Mouse (Mus musculus): ENCODE results near the gene Pnmt. TPM values are rescaled to one million over a fixed set of nuclear protein-coding genes. Genes with fewer than 3 reads are reported as not detected.

The Pnmt gene
- total RNA-seq, 2 experiments from 2014 or later: not detected

DNA sequence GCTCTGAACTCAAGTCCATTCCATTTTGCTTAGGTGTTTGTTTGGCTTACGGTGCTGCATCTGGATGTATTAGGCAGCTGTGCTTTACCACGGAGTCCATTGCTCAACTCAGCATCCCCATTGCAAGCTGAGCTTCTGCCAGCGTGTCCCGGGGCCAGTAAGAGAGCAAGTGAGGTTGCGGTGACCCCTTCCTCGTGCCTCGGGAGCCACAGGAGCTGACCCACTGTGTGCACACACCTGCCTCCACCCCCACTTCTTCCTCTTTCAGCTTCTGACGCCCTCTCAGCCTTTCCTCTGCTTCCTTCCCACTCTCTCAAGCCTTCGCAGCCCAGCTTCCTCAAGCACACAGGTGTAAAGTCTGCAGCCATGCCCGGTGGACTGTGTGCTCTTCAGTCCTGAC lies 20.0 kb upstream of the Pnmt start:
- TF ChIP-seq CTCF (conservative IDR thresholded peaks at IDR 0.05): no peak
- Histone ChIP-seq H3K4me3 (no peak overlapping the region), H3K27ac (peak overlapping the region; percentile 57; the same call in 1 of the 2 replicates)
- DNase-seq (ENCODE audit: low spot score in 2 of 2): no peak

DNA sequence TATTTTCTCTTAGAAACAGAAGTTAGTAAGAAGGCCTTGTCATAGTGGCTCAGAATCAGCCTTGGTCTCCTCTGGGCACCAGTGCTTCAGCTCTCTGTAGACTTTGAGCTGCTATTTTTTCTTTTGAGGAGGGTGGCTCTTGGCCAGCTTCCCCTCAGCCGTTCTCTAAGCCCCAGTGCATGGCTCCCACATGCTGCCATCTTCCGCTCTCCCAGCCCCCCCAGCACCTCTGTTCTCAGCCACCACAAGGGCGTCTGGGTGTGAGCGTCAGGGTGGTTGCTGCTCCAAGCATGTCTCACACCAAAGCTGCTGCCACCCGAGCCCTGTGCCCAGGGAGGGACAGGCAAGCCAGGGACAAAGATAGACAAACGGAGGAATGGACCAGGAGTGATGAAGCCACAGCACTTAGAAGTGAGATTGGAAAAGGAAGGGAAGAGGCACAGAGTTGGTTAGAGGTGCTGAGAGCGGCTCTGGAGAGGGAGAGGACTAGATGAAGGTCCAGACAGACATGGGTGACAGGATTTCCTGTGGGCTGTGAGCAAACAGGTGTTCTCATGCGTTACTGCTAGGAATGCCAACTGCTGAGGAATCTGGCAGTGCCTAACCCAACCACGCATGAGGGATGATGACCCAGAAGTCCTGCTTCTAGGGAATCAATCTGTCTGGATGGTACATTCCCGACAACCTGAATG lies 18.9 kb upstream of the Pnmt start:
- no peak overlapping the region for H3K4me3 ChIP-seq
- TF ChIP-seq CTCF (conservative IDR thresholded peaks at IDR 0.05): no peak
- H3K27ac ChIP-seq: peak overlapping the region; percentile 57; the same call in 1 of the 2 replicates
- no peak for DNase-seq (ENCODE audit: low spot score in 2 of 2)

DNA sequence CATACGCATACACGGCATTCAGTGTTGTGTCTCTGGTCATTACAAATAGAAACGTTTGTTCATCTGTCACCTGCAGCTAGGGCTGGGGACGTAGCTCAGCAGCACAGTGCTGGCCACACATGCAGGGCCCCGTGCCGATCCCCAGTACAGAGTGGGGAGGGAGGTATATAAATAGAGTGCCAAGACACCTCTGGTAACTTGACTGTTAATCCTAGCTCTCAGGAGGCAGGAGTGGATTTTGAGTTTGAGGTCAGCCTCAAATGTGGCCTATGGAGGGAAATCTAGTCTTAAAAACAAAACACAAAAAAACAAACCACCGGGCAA lies 18.4 kb upstream of the Pnmt start:
- no peak for TF ChIP-seq CTCF (conservative IDR thresholded peaks at IDR 0.05)
- DNase-seq (ENCODE audit: low spot score in 2 of 2): no peak
- peak overlapping the region; percentile 57; the same call in 1 of the 2 replicates for H3K27ac ChIP-seq
- no peak overlapping the region for H3K4me3 ChIP-seq

DNA sequence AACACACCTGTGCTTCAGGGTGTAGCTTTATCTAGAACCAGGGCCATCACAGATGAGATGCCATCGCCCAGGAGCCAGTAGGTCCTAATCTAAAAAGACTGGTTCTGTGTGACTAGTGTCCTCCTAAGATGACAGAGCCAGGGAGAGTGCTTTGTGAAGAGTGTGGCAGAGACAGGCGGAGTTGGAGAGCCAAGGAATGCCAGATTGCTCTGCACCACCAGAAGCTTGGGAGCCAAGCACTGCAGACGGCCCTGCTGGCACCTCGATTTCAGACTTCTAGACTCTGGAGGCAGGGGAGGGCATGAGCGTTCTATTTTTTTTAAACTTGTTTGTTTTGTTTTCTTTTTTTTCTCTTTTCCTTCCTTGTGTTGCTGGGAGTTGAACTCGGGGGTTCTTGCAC lies 16.9 kb upstream of the Pnmt start:
- no peak for TF ChIP-seq CTCF (conservative IDR thresholded peaks at IDR 0.05)
- Histone ChIP-seq H3K27ac (peak overlapping the region; percentile 61; the same call in 1 of the 2 replicates), H3K4me3 (no peak overlapping the region)
- peak; percentile 35 to 66 for DNase-seq (ENCODE audit: low spot score in 2 of 2)

DNA sequence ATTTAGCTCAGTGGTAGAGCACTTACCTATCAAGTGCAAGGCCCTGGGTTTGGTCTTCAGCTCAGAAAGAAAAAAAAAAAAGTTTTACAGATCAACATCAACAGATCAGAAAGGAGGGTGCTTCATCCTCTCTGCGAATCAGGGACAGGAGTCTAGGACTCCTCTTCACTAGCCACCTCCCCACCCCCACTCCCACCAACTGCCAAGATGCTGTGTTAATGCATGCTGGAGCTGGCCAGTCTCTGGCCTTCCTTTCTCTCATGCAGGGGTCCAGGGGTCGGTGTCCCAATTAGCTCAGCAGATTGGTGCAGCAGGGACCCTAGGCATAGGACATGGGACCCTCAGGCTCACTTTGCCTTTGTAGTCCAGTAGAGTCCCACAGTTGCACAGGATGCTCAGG lies 15.7 kb upstream of the Pnmt start:
- Histone ChIP-seq H3K4me3 (no peak overlapping the region), H3K27ac (peak overlapping the region; percentile 69; the same call in 1 of the 2 replicates)
- DNase-seq (ENCODE audit: low spot score in 2 of 2): no peak
- TF ChIP-seq CTCF (conservative IDR thresholded peaks at IDR 0.05): no peak

DNA sequence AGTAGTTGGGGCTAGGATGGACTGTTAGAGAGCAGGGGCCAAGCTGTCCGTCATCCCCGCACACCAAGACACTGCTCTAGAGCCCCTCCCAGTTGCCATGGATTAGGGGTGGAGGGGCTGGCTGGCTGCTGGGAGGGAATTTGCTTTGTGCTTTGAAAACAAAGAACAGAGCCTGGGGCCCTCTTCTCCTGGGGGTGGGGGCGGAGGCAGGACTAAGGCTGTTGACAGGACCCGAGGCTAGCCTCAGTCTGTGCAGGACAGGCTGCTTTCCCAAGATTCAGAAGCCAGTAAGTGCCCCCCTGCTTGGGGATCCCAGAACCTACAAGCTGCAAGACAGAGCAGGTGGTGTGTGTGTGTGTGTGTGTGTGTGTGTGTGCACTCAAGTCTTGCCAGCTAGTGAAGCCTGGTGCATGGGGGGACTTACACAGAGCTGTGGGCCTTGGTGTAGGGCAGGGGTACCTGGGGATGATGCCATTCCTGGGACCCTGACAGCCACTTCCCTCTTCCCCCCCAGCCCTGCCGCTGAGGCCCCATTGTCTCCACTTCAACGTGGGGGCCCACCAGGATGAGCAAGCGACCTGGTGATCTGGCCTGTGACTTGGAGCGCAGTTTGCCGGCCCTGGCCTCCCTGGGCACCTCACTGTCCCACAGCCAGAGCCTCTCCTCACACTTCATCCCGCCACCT lies 14.6 kb upstream of the Pnmt start:
- Histone ChIP-seq H3K27ac (peak overlapping the region; percentile 69), H3K4me3 (no peak overlapping the region; the same call in 1 of the 2 replicates)
- peak in 1 of 2 experiments; percentile 39 for DNase-seq (ENCODE audit: low spot score in 2 of 2)
- TF ChIP-seq CTCF (conservative IDR thresholded peaks at IDR 0.05): no peak

DNA sequence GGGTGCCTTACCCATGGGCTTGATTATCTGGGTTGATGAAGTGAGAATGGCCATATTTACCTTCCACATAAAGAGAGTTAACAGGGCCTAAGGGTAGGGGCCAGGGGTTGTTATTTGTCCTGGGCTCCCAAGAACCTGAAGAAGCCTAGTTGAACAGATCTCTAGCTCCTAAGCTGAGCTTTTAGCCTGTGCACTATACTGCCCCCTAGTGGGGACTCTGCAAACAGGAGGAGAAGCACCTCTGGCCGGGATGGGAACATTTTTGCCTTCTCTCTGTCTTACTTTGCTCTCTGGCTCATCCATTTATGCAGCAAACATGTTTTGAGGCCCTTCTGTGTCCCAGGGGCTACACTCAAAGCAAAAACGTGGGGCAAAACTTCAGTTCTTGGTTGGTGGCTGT lies 13.8 kb upstream of the Pnmt start:
- no peak overlapping the region; the same call in 1 of the 2 replicates for H3K4me3 ChIP-seq

DNA sequence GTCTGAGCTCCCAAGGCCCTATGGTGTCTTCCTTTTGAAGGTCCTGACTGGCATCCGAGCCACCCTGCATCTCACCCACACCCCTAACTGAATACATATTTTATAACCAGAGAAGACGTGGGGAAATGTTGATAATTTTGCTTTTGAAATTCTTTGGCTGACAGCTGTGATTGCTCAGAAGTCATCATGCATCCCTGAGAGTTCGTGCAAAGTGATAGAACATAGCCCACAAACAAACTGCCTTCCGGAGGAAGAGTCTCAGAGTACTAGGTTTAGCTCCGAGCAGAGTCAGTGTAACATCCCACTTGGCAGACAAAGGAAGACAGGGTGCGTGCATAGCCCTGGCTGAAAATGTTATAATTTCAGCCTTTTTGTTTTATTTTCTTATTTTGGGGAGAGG lies 13.0 kb upstream of the Pnmt start:
- DNase-seq (ENCODE audit: low spot score in 2 of 2): no peak
- no peak for TF ChIP-seq CTCF (conservative IDR thresholded peaks at IDR 0.05)
- Histone ChIP-seq H3K4me3 (no peak overlapping the region), H3K27ac (peak overlapping the region; percentile 69)

More for the DNA sequence above, 13.8 kb upstream of the Pnmt start:
- peak in 1 of 2 experiments; percentile 72 for DNase-seq (ENCODE audit: low spot score in 2 of 2)
- peak; percentile 94 for TF ChIP-seq CTCF (conservative IDR thresholded peaks at IDR 0.05)
- H3K27ac ChIP-seq: peak overlapping the region; percentile 69

DNA sequence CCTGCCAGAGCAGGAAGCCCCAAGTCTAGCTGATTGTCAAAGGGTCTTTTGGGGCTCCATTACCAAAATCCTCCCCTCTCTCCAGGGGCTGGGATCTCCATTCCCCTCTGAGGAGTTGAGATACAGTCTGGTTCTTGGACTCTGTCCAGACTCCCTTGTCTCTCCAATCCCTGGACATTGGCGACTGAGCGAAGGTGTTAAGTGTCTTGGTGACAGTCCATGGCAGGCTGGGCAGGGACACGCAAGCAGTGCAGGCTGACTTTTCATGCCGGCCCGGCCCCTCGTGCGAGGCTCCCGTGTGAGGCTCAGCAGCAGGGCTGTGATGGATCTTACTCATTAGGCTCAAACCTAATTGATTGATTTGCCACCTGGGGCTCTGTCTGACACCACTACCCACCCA lies 12.0 kb upstream of the Pnmt start:
- TF ChIP-seq CTCF (conservative IDR thresholded peaks at IDR 0.05): no peak
- no peak for DNase-seq (ENCODE audit: low spot score in 2 of 2)
- no peak overlapping the region for H3K4me3 ChIP-seq
- peak overlapping the region; percentile 15; the same call in 1 of the 2 replicates for H3K27ac ChIP-seq

DNA sequence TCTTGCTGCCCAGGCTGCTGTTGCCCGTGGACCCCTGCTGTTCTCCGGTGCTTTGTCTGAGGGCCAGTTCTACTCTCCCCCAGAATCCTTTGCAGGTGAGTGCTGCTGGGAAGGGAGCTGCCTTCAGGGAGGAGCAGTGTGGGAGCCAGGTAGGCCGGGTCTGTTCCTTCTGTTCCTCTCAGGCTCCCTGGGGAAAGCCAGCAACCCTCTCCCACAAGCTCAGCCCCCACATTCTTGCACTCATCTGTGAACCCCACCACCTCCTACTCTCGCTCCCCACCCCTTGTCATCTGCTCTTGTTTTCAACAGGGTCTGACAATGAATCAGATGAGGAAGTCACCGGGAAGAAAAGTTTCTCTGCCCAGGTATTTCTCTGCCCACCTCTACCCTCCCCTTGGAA lies 9.5 kb upstream of the Pnmt start:
- DNase-seq (ENCODE audit: low spot score in 2 of 2): no peak
- no peak overlapping the region for H3K27ac ChIP-seq
- H3K4me3 ChIP-seq: no peak overlapping the region
- TF ChIP-seq CTCF (conservative IDR thresholded peaks at IDR 0.05): no peak

DNA sequence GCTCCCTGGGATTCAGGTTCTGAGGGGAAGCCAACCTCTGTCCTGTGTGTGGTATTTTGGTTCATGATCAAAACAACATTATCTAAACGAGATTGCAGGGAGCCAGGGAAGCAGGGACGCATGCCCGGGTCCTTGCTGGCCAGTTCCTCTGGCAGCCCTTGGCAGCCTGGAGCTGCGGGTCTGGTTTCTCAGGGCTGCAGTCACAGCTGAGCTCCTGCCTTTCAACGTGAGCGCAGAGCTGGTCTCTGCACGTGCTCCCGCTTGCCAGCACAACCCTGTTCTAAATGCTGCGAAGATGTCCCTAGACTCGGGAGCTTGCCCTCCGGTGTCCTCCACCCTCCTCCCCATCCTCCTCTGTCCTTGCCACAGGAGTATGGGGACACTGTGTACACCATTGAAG lies 8.5 kb upstream of the Pnmt start:
- no peak for TF ChIP-seq CTCF (conservative IDR thresholded peaks at IDR 0.05)
- no peak for DNase-seq (ENCODE audit: low spot score in 2 of 2)
- Histone ChIP-seq H3K27ac (no peak overlapping the region), H3K4me3 (no peak overlapping the region)

DNA sequence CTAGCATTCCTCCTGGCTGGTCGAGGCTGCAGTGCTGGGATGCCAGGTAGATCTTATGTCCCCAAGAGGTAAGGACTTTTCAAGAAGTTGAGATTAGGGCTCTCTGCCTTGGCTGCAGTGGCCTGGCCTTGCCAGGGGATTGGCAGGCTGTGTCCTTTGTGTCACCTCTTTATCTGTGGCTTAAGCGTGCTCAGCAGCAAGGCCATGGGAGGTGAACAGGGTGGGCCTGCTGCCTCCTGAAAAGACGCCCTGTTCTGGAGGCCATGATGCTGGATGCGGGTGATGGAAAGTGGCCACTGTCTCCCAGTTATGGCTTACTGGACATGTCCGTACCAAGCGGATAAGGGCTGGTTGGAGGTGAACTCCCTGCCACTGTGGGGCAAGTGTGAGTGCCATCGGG lies 6.9 kb upstream of the Pnmt start:
- no peak overlapping the region for H3K27ac ChIP-seq
- no peak for DNase-seq (ENCODE audit: low spot score in 2 of 2)
- H3K4me3 ChIP-seq: no peak overlapping the region
- no peak for TF ChIP-seq CTCF (conservative IDR thresholded peaks at IDR 0.05)

DNA sequence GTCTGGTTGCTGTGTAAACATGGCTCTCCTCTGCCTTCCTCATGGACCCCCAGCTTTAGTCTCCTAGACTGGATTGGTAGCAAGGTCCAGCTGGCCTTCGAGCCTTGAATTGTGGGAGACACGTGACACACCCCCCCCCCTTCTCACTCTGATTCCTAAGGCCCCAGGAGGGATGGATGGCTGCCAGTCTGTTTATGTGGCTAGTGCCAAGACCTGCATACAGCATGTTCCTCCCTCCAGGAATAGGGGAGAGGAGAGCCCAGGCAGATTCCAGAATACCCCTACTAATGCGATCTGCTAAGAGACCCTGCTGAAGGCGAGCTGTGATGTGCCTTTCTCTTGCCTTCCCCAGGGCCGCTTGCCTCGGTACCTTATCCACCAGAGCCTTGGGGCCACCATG lies 6.1 kb upstream of the Pnmt start:
- no peak for DNase-seq (ENCODE audit: low spot score in 2 of 2)
- TF ChIP-seq CTCF (conservative IDR thresholded peaks at IDR 0.05): no peak
- H3K27ac ChIP-seq: no peak overlapping the region
- H3K4me3 ChIP-seq: no peak overlapping the region

DNA sequence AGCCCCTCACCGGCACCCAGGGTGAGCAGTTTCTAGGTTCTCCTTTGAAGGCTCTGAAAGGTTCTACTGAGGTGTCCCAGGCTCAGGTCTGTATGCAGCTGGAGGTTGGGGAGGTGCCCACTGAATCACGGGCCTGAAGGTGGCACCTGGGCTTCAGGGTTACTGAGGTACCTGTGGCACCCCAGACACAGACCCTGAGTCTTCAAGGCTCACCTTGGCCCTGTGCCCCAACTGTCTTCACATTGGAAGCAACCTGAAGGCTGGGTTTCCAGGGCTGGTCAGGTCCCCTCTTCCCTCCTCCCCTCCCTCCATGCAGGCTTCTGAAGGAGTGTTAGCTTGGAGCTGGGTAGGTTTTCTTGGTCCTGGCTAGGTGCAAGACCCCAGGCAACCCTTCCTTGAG lies 4.6 kb upstream of the Pnmt start:
- Histone ChIP-seq H3K4me3 (no peak overlapping the region), H3K27ac (no peak overlapping the region)
- no peak for DNase-seq (ENCODE audit: low spot score in 2 of 2)
- no peak for TF ChIP-seq CTCF (conservative IDR thresholded peaks at IDR 0.05)

All from layer of hippocampus, adult 2 months (tissue).